8 mouse cellular contexts compared by ENCODE assay signal in genomic region chr11:67455527-67455981, GRCm38 (mm10). TPM values are rescaled to one million over a fixed set of nuclear protein-coding genes. Genes with fewer than 3 reads are reported as not detected.
DNase-seq lines count a peak whose midpoint lies in the region; ATAC-seq lines count a peak whose summit lies in the region.

No protein-coding gene starts in this region.

- peak; percentile 48 for DNase-seq in right cerebral cortex, postnatal 4 days
- DNase-seq in right cerebral cortex, postnatal 25 days = no peak
- DNase-seq in embryonic facial prominence, embryonic 11.5 days (ENCODE audit: low spot score) = peak; percentile 25
- DNase-seq in heart, postnatal 10 days = peak; percentile 47 to 54
- peak; percentile 54 for DNase-seq in midbrain, embryonic 14.5 days
- DNase-seq in thymus, adult 18-20 months = no peak

- WGBS in embryonic facial prominence, embryonic 11.5 days = under 1% methylated on average over 38 of the region's 42 CpGs
- WGBS in limb, embryonic 13.5 days = under 1% methylated on average over 42 of the region's 42 CpGs
- under 1% methylated on average over 42 of the region's 42 CpGs for WGBS in midbrain, embryonic 14.5 days

- no peaks in the 10 kb centered on the region for H3K36me3 ChIP-seq in embryonic facial prominence, embryonic 11.5 days (replicated peaks; ENCODE audit: control insufficient read depth, insufficient read depth, low read depth, low read length)
- H3K36me3 ChIP-seq in limb, embryonic 13.5 days = no peaks in the 10 kb centered on the region
- no peaks in the 10 kb centered on the region for H3K36me3 ChIP-seq in midbrain, embryonic 14.5 days (ENCODE audit: control insufficient read depth, insufficient read depth, low read length)

- no peaks in the 10 kb centered on the region; the same call in 1 of the 2 replicates for H3K4me1 ChIP-seq in embryonic facial prominence, embryonic 11.5 days (ENCODE audit: control insufficient read depth, insufficient read depth, low read length)
- H3K4me1 ChIP-seq in limb, embryonic 13.5 days = peaks cover 14% of the 10 kb centered on the region
- 0 out of 2 replicates have a peak, but pooled peaks cover 5% of the 10 kb centered on the region for H3K4me1 ChIP-seq in midbrain, embryonic 14.5 days (ENCODE audit: control insufficient read depth, insufficient read depth, low read length)

- intact Hi-C loops in heart, postnatal 10 days (cut with DNase I) = loop anchor here (5.0 to 10.0 kb wide), 2 partner anchors 78 to 189 kb away; no protein-coding TSS in a partner anchor

- H3K4me3 ChIP-seq in embryonic facial prominence, embryonic 11.5 days (ENCODE audit: low read depth, low read length) = peak overlapping the region; percentile 72
- peak overlapping the region; percentile 75 for H3K4me3 ChIP-seq in limb, embryonic 13.5 days
- H3K4me3 ChIP-seq in midbrain, embryonic 14.5 days (replicated peaks; ENCODE audit: low read depth, low read length) = peak overlapping the region; percentile 71

- H3K9me3 ChIP-seq in embryonic facial prominence, embryonic 11.5 days (replicated peaks; ENCODE audit: control insufficient read depth, low read length) = no peaks in the 10 kb centered on the region
- no peaks in the 10 kb centered on the region for H3K9me3 ChIP-seq in limb, embryonic 13.5 days
- no peaks in the 10 kb centered on the region for H3K9me3 ChIP-seq in midbrain, embryonic 14.5 days (ENCODE audit: control insufficient read depth, low read length)

- H3K27me3 ChIP-seq in embryonic facial prominence, embryonic 11.5 days (ENCODE audit: control insufficient read depth, insufficient read depth, low read length) = peaks cover 7% of the 10 kb centered on the region
- H3K27me3 ChIP-seq in limb, embryonic 13.5 days = peaks cover 56% of the 10 kb centered on the region
- peaks cover 18% of the 10 kb centered on the region; the same call in 1 of the 2 replicates for H3K27me3 ChIP-seq in midbrain, embryonic 14.5 days (ENCODE audit: control insufficient read depth, insufficient read depth, low read length)

- H3K9ac ChIP-seq in embryonic facial prominence, embryonic 11.5 days (replicated peaks; ENCODE audit: low read length) = peak overlapping the region; percentile 69
- peak overlapping the region; percentile 78 for H3K9ac ChIP-seq in limb, embryonic 13.5 days
- H3K9ac ChIP-seq in midbrain, embryonic 14.5 days (replicated peaks; ENCODE audit: low read length) = peak overlapping the region; percentile 72

- H3K4me2 ChIP-seq in embryonic facial prominence, embryonic 11.5 days (ENCODE audit: low read depth, low read length) = peak overlapping the region; percentile 100
- peak overlapping the region; percentile 98 for H3K4me2 ChIP-seq in limb, embryonic 13.5 days (replicated peaks)
- peak overlapping the region; percentile 98 for H3K4me2 ChIP-seq in midbrain, embryonic 14.5 days (ENCODE audit: low read length)

- peak; percentile 54; the same call in 1 of the 2 replicates for ATAC-seq in embryonic facial prominence, embryonic 11.5 days (replicated peaks; ENCODE audit: insufficient number of reproducible peaks, low FRiP score, low TSS enrichment, low read depth)
- ATAC-seq in limb, embryonic 13.5 days (ENCODE audit: low FRiP score, low read depth) = peak; percentile 57
- peak; percentile 60; the same call in 1 of the 2 replicates for ATAC-seq in midbrain, embryonic 14.5 days (ENCODE audit: low FRiP score, low TSS enrichment)
- ATAC-seq in monocyte, adult 5-6 weeks (replicated peaks; ENCODE audit: insufficient number of reproducible peaks, low FRiP score, low TSS enrichment, poor library complexity, severe bottlenecking) = no peak

- no peak overlapping the region for H3K27ac ChIP-seq in embryonic facial prominence, embryonic 11.5 days (replicated peaks; ENCODE audit: low read depth, low read length)
- H3K27ac ChIP-seq in limb, embryonic 13.5 days = no peak overlapping the region
- H3K27ac ChIP-seq in midbrain, embryonic 14.5 days (replicated peaks; ENCODE audit: low read depth, low read length) = no peak overlapping the region

RNA-seq across cellular contexts. Expression of gene Gas7, which starts 0.3 kb away (rescaled TPM):
- 3.3 and 4.1 TPM in 2 replicates for polyA plus RNA-seq in embryonic facial prominence, embryonic 11.5 days (2014; fragmentation: Nextera tagmentation; extraction: Ambion mirVana)
- total RNA-seq in heart, postnatal 10 days (2021) = 10 to 100 TPM; 21.3 to 22.2 TPM
- polyA plus RNA-seq in limb, embryonic 13.5 days (2015; fragmentation: Nextera tagmentation; extraction: Ambion mirVana) = 9.8 and 11.7 TPM in 2 replicates
- 15.7 and 23.8 TPM in 2 replicates for polyA plus RNA-seq in midbrain, embryonic 14.5 days (2014; fragmentation: Nextera tagmentation; extraction: Ambion mirVana)
- 12.4 to 34.6 TPM (median 19.5 TPM) in 3 replicates for total RNA-seq in monocyte, adult 5-6 weeks (2017)

Comparison
In these comparisons a context has a peak if more than half of its experiments do, and no peak if none do; other contexts are left out.
1. DNase-seq: peak in right cerebral cortex, postnatal 4 days (single experiment), embryonic facial prominence, embryonic 11.5 days (single experiment), heart, postnatal 10 days (2 of 2) and midbrain, embryonic 14.5 days (single experiment); none in right cerebral cortex, postnatal 25 days (single experiment) and thymus, adult 18-20 months (0 of 2).
2. Peak in every context shown above with its lines, with median percentiles within 50 percentile points of each other: H3K4me2 ChIP-seq, H3K4me3 ChIP-seq and H3K9ac ChIP-seq.